Mouse (Mus musculus): ENCODE results near the gene Hpf1. TPM values are rescaled to one million over a fixed set of nuclear protein-coding genes. Genes with fewer than 3 reads are reported as not detected.

Hpf1 gene
- polyA plus RNA-seq, 1 experiment: 47.1 TPM

DNA sequence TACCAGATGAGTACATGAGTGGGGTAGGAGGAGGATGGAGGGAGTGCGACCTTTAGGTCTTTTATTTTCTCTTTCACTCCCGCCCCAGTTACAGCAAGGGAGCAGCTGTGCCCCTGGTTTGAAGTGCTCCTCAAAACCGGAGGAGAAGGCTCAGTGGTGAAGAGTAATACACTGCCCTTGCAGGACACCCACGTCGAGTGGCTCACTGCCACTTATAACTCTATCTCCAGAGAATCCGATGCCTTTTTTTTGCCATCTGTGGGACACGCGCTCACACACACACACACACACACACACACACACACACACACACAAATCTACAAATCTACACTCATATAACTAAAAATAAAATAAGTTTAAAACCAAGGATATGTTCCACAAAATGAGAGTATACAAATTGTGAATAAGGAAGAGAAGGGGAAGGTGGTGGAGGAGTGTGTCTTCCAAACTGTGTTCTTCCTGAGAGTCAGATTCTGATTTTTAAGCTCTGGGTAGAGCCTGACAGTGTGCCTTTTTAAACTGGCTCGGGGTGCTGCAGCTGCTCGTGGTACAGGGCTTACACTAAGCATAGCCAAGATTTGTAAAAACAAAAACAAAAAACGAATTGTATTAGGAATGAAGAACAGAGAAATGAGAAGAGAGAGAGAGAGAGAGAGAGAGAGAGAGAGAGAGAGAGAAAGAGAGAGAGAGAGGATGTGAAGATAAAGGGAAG, 931 bp upstream of the Hpf1 start:
- H3K4me1 ChIP-seq (ENCODE audit: control insufficient read depth, insufficient read depth, low read length): no peaks in the 10 kb centered on the region
- no peak overlapping the region for H3K27ac ChIP-seq (ENCODE audit: insufficient read depth, low read length)
- TF ChIP-seq CTCF (IDR thresholded peaks at IDR 0.05; ENCODE audit: borderline replicate concordance, insufficient read depth, low read length) (no peak), POLR2A (IDR thresholded peaks at IDR 0.05; ENCODE audit: low read depth, low read length) (no peak)
- H3K4me3 ChIP-seq (ENCODE audit: insufficient read depth, low read length): no peak overlapping the region

DNA sequence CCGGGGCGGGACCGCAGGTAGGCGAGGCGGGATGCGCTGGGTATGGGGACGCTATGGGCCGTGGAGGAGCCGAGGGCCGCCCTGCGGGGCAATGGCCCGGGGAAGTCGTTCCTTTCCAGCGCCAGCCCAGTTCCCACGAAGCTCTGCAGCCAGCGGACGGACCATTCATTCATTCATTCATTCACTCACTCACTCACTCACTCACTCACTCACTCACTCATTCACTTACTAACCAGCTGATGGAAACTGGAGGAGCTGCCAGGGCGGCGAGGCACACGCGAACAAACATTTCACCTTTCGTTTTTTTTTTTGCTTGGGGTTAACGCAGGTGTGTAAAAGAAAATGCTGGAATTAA, 279 bp downstream of the Hpf1 start:
- no peaks in the 10 kb centered on the region for H3K4me1 ChIP-seq (ENCODE audit: control insufficient read depth, insufficient read depth, low read length)
- TF ChIP-seq CTCF (IDR thresholded peaks at IDR 0.05; ENCODE audit: borderline replicate concordance, insufficient read depth, low read length): no peak
- TF ChIP-seq POLR2A (IDR thresholded peaks at IDR 0.05; ENCODE audit: low read depth, low read length): no peak
- H3K4me3 ChIP-seq (ENCODE audit: insufficient read depth, low read length): peak overlapping the region; percentile 86
- H3K27ac ChIP-seq (ENCODE audit: insufficient read depth, low read length): no peak overlapping the region

DNA sequence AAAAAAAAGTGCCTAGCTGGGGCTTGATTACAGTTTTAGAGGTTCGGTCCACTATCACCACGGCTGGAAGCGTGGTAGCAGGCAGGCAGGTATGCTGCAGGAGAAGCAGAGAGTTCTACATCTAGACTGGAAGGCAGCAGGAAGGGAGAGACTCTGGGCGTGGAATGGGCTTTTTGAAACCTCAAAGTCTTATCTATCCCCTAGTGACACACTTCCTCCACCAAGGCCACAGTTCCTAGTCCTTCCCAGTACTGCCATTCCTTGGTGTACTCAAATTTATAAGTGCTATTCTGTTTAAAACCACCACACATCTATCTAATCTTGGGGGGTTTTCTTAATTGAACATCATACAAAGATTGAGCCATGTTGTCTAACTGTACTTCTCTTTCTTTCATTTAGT, 1.5 kb downstream of the Hpf1 start:
- Histone ChIP-seq H3K27ac (ENCODE audit: insufficient read depth, low read length) (no peak overlapping the region), H3K4me3 (ENCODE audit: insufficient read depth, low read length) (no peak overlapping the region), H3K4me1 (ENCODE audit: control insufficient read depth, insufficient read depth, low read length) (no peaks in the 10 kb centered on the region)
- TF ChIP-seq POLR2A (IDR thresholded peaks at IDR 0.05; ENCODE audit: low read depth, low read length): no peak
- TF ChIP-seq CTCF (IDR thresholded peaks at IDR 0.05; ENCODE audit: borderline replicate concordance, insufficient read depth, low read length): no peak

DNA sequence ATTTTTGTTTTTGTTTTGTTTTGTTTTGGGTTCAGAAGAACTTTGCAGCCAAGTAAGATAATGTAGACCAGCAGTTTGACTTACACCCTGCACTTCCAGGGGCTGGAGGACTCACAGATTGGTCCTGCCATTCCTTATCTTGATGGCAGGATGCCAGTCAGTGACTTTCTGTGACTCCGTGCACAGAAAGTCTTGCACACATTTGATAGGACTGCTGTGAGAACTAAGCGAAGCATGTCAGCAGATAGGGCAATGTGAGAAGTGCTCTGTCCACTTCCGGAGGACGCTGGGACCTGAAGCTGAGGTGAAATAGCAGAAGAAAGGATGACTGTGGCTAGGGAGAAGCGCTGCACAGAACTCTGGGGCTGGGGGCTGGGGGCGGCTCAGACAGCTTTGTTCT, 5.7 kb downstream of the Hpf1 start:
- H3K4me3 ChIP-seq (ENCODE audit: insufficient read depth, low read length): no peak overlapping the region
- H3K4me1 ChIP-seq (ENCODE audit: control insufficient read depth, insufficient read depth, low read length): peaks cover 5% of the 10 kb centered on the region; the same call in 1 of the 2 replicates
- H3K27ac ChIP-seq (ENCODE audit: insufficient read depth, low read length): no peak overlapping the region
- no peak for TF ChIP-seq CTCF (IDR thresholded peaks at IDR 0.05; ENCODE audit: borderline replicate concordance, insufficient read depth, low read length)
- no peak for TF ChIP-seq POLR2A (IDR thresholded peaks at IDR 0.05; ENCODE audit: low read depth, low read length)

DNA sequence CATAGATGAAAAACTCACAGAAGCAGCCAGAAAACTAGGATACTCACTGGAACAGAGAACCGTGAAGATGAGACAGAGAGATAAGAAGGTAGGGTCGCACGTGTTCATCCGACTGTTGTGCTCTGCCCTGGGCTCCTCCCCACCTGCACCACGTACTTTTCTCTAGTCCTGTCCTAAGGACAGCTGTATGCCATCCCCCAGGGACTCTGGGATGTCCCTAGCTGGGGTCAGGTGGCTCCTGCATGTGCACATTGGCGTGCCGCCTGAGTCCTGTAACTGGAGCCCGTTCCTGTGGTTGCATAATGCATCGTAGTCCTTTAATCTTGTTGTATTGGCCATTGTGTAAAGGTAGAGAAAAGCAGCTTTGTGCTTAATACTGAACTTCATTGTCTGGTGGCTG, 9.9 kb downstream of the Hpf1 start:
- H3K4me1 ChIP-seq (ENCODE audit: control insufficient read depth, insufficient read depth, low read length): peaks cover 5% of the 10 kb centered on the region; the same call in 1 of the 2 replicates
- TF ChIP-seq POLR2A (IDR thresholded peaks at IDR 0.05; ENCODE audit: low read depth, low read length) (no peak), CTCF (IDR thresholded peaks at IDR 0.05; ENCODE audit: borderline replicate concordance, insufficient read depth, low read length) (no peak)
- H3K27ac ChIP-seq (ENCODE audit: insufficient read depth, low read length): no peak overlapping the region
- H3K4me3 ChIP-seq (ENCODE audit: insufficient read depth, low read length): no peak overlapping the region

DNA sequence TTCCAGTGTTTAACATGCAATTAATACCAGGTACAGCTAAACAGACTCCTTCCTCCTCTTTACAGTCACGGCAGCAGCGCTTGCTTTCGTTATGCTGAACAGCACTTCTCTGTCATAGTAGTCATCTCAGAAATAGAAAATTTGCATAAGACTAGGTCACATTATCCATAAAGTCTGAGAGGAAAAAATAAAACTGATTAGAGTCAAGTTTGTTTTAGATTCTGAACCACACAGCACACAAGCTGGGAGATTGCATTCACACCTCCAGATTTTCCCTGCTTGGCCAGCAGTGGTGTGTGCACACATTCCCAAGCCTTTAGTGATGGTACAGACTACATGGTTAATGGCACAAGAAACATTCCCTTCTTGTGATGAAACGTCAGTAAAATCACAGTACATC, 21.9 kb downstream of the Hpf1 start:
- TF ChIP-seq CTCF (IDR thresholded peaks at IDR 0.05; ENCODE audit: borderline replicate concordance, insufficient read depth, low read length) (no peak), POLR2A (IDR thresholded peaks at IDR 0.05; ENCODE audit: low read depth, low read length) (no peak)
- Histone ChIP-seq H3K4me1 (ENCODE audit: control insufficient read depth, insufficient read depth, low read length) (no peaks in the 10 kb centered on the region), H3K27ac (ENCODE audit: insufficient read depth, low read length) (no peak overlapping the region), H3K4me3 (ENCODE audit: insufficient read depth, low read length) (no peak overlapping the region)

DNA sequence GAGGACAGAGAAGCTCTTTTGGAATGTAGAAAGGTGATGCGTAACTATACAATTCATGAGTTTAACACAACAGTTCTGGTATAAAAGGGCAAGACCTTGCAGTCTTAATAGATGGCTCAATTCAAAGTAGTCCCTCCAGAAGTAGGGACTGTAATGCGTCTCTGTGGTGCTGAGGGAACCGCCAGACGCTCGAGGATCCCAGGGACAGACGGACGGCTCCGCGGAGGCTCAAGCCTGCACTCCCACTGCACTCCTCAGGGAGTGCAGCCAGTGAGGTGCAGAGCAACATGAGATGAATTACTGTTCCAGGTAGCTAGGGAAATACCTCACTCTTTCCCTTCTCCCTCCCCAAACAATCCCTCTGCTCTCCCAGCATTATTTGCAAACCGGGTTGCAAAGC, 22.3 kb downstream of the Hpf1 start:
- Histone ChIP-seq H3K27ac (ENCODE audit: insufficient read depth, low read length) (no peak overlapping the region), H3K4me3 (ENCODE audit: insufficient read depth, low read length) (no peak overlapping the region), H3K4me1 (ENCODE audit: control insufficient read depth, insufficient read depth, low read length) (no peaks in the 10 kb centered on the region)
- no peak for TF ChIP-seq POLR2A (IDR thresholded peaks at IDR 0.05; ENCODE audit: low read depth, low read length)
- TF ChIP-seq CTCF (IDR thresholded peaks at IDR 0.05; ENCODE audit: borderline replicate concordance, insufficient read depth, low read length): no peak

DNA sequence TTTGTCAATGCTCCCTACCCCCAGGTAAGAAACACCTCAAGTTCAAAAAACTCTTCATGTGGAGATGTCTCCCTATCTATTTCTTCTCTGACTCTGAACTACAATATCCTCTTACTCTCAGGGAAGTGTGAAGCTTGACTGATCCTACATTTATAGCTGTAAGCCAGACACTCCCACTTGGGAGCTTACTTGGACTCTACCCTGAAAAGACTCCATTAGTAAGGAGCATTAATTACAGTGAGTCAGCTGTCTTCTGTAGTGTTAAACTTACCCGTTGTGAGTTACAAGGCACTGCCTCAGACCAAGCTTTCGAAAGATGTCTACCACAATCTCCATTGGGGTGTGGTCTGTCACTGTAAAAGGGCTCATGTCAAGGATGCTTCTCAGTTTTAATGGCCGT, 28.9 kb downstream of the Hpf1 start:
- H3K4me1 ChIP-seq (ENCODE audit: control insufficient read depth, insufficient read depth, low read length): no peaks in the 10 kb centered on the region
- H3K27ac ChIP-seq (ENCODE audit: insufficient read depth, low read length): no peak overlapping the region
- no peak for TF ChIP-seq POLR2A (IDR thresholded peaks at IDR 0.05; ENCODE audit: low read depth, low read length)
- no peak for TF ChIP-seq CTCF (IDR thresholded peaks at IDR 0.05; ENCODE audit: borderline replicate concordance, insufficient read depth, low read length)
- H3K4me3 ChIP-seq (ENCODE audit: insufficient read depth, low read length): no peak overlapping the region

DNA sequence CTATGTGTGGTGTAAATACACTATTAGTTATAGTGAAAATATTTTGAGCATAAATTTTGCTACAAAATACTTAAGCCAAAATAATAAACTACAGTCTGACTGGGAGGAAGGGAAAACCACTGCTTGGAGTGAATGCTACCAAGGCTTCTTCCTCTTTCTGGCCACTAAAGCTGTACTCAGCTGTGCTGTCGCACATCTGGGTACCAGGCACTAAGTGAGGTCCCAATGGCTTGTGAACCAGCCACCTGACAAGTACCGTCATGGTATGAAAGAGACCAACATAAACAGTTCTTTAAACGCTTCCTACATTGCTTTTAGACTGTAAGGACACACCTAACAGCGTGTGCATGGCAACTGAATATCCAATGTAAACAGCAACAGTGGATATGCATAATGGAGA, 30.0 kb downstream of the Hpf1 start:
- Histone ChIP-seq H3K4me3 (ENCODE audit: insufficient read depth, low read length) (no peak overlapping the region), H3K27ac (ENCODE audit: insufficient read depth, low read length) (no peak overlapping the region), H3K4me1 (ENCODE audit: control insufficient read depth, insufficient read depth, low read length) (no peaks in the 10 kb centered on the region)
- TF ChIP-seq CTCF (IDR thresholded peaks at IDR 0.05; ENCODE audit: borderline replicate concordance, insufficient read depth, low read length) (no peak), POLR2A (IDR thresholded peaks at IDR 0.05; ENCODE audit: low read depth, low read length) (no peak)

DNA sequence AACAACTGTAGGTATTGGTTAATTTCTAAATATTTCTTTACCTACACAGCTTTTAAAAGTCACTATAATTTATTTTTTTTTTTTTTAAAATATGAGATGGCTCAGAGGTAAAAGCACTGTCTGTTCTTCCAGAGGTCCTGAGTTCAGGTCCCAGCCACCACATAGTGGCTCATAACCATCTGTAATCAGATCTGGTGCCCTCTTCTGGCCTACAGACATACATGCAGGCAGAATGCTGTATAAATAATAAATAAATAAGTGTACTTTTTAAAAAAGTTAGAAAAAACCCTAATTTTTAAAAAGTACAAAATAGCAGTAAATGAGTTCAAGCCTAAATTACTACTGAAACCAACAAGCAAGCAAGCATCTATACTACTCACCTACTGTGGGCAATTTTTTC, 43.4 kb downstream of the Hpf1 start:
- Histone ChIP-seq H3K4me1 (ENCODE audit: control insufficient read depth, insufficient read depth, low read length) (no peaks in the 10 kb centered on the region), H3K4me3 (ENCODE audit: insufficient read depth, low read length) (no peak overlapping the region), H3K27ac (ENCODE audit: insufficient read depth, low read length) (no peak overlapping the region)
- no peak for TF ChIP-seq CTCF (IDR thresholded peaks at IDR 0.05; ENCODE audit: borderline replicate concordance, insufficient read depth, low read length)
- TF ChIP-seq POLR2A (IDR thresholded peaks at IDR 0.05; ENCODE audit: low read depth, low read length): no peak

Data from embryonic fibroblast, embryonic 13.5 days (primary cell).